Mouse (Mus musculus) embryo, embryonic 10.5 days (tissue): ENCODE results near the gene Jam3.

Source experiments
- DNase-seq: peaks from one replicate; pipeline ENCODE4 v3.0.0-alpha.2; 2015; ENCODE audit warnings: low spot score

Jam3 gene

DNA sequence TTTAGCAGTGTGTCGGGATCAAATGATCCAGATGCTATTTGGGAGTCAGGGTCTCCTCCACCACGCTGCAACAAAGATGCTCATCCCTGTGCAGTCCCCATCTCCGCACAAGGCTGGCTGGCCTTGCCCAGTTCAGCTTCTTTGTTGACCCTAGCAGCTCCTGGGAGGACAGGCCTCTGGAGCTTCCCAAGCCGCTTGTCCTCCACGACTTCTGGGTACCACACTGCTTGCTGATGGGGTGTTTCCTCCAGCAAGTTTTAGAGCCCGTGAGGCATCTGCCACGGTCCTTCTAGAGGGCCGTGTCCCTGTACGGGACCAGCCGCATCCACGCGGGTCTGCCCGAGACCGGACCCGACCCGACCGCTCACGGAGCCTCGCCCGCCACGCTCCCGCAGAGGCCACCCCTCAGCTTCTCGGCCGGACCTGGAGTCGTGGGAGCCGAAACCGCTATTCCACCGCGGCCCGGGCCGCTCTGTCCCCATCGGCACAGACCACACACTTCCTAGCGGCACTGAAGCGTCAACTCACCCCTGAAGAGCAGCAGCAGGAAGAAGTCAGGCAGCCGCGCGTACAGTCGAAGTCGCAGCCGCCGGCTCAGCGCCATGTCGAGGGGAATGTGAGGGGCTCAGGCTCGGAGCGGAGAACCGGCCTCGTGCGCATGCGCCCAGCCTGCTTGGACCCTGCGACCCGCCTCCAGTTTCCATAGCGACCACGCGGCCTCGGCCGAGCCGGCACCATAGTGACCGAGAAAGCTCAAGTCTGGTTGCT lies at the start of gene Jam3:
TSS of gene Jam3 (minus strand) at position 659 of the 768 bp plus-strand sequence.
- DNase-seq = peak; percentile 98

- no peak for DNase-seq
Measured at GRCm38 (mm10) chr9:27204201-27204600, 49.0 kb upstream of the Jam3 start.

- peak; percentile 94 for DNase-seq
Measured at GRCm38 (mm10) chr9:27203134-27203533, 47.9 kb upstream of the Jam3 start.

DNA sequence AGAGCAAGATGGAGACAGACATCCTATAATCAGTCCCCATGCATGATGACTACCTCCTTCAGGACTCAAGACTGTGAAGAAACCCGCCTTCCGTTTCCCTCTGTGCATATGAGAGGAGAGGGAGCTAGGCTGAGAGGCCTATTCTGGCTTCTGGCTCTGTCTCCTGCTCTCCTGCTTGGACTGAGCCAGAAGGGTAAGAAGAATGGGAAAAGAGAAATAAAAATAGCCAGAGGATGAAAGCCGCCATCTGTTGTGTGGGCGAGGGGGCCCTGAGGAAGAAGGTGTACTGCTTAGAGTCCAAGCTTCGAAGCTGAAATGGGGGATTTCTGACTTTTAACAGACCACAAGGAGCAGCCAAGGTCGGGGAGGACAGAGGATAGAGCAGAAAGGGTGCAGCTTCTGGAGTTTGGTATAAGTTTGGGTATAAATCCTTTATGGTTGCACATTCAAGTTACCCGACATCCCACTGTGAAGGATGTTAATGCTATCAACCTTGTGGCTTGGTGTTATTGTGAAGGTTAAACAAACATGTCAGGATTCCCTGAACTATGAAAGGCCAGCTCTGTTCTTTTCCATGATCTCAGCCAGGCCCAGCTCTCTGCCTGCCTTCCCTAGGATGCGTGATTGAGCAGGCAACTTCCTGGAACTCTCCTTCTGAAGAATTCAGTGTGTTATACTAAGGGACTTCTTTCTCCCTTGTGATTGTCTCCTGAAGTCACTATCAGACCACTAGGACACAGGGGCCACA lies 46.4 kb upstream of the Jam3 start:
- DNase-seq = peak; percentile 21

DNA sequence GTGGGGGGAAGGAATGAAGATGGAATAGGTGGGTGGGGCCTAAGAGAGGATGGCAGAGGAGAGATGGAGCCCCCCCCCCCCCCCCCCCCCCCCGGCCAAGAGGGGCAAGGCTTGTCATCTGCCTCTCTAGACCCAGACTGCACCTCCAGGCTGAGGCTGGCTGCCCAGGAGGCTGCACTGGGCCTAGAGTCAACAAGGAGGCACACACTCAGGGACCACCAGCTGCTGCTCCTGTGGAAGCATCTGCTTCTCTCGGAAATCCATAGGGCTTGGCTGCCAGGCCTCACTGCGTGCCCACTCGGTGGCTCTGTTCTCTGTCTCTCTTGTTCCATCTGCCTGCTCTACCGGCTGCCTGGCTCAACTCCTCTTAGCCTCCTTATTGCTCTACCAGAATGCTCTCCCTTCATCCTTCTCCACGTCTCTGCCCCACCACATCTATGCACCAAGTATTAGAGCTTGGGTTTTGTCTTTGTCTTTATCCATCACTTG lies 38.4 kb upstream of the Jam3 start:
- DNase-seq = no peak

DNA sequence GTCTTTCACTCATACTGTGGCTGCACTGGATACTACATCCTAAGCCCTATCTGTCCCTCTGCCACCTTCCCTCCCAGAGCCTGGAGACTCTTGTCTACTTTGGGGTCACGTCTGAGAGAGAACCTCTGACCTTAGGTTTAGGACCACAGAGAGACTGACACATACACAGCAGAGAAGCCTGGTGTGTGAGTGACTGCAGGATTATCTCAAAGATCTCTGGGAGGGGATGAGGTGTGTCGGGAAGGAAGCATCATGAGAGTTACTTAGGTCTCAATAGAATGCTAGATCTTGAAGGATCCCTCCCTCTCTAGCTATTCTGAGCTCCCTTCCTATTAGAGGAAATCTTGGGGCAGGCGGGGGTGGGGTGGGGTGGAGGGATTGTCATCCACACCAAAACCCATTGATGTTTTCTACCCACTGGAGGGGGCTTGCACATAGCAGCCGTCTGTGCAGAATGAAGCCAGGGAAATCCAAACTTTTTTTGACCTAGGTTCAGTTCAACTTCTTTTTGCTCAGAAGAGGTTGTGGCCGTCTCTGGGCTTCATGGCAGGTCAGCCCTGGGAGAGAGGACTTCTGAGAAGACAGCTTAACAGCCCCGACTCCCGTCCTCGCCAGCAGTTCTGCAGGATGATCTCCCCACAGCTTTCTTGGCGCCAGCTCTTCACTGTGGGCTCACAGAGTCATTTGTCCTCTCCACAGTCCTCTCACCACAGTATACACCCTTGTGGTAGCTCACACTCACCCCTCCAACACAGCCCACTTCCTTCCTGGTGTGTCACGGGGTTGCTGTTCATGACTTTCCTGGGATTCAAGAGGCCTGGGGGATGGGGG lies 37.8 kb upstream of the Jam3 start:
- no peak for DNase-seq

- DNase-seq = peak; percentile 89
Measured at GRCm38 (mm10) chr9:27192001-27192760, 37.0 kb upstream of the Jam3 start.

DNA sequence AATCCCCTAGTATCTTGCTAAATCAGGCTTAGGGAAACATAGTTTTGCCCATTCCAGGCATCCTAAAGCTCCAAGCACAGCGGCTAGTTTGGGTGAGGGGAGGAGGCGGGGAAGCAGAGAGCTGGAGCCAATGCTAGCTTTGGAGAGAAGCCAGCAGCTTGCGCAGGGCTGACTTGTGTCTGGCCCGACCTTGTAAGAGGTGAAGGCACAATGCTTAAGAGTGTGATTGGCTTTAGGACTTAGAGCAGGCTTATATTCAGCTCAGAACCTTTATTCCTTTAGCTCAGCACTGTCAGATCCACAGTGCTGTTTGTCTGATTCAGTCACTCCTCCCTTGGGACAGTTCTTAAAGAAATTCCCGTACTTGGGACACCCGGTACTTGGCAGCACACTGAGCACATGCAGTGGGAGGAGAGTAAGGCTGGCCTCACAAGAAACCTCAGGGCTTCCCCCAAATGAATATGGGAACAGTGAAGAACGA lies 36.3 kb upstream of the Jam3 start:
- DNase-seq = peak; percentile 40

DNA sequence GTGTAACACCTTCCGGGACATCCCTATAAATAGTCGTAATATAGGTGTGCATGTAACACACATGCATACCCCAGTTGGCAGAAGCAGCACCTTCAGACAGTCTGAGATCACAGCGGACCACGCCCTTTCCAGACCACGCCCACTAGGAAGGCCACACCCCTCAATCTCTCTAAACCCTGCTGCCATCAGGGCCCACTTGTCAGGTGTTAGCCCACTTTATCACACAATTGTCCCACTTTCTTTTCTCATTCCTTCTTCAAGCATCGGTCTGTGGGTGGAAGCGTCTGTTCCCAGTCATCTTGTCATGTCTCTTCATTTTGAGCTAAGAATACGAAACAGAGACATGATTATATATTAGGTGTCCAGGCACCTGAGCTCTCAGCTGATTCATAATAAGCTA lies 35.2 kb upstream of the Jam3 start:
- no peak for DNase-seq

DNA sequence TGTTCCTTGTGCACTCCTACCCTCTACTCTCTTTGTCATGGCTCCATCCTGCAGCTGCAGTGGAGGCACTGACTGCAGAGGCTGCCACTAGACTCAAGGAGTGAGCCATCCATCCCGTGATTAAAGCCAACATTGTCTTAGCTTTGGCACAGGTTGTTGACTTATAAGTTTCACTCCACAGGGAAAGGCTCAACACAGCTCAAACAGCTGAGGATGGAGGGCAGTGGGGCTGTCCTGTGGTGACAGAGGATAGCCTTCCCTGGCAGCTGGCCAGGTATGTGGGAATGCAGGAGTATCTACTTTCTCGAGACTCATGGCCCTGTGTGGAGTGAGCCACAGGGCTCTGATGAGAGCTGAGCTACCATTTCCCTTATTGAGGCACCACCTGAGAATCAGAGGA lies 34.1 kb upstream of the Jam3 start:
- no peak for DNase-seq

- DNase-seq = no peak
Measured at GRCm38 (mm10) chr9:27188677-27189241, 33.5 kb upstream of the Jam3 start.

- DNase-seq = peak; percentile 41
Measured at GRCm38 (mm10) chr9:27185820-27186219, 30.6 kb upstream of the Jam3 start.

DNA sequence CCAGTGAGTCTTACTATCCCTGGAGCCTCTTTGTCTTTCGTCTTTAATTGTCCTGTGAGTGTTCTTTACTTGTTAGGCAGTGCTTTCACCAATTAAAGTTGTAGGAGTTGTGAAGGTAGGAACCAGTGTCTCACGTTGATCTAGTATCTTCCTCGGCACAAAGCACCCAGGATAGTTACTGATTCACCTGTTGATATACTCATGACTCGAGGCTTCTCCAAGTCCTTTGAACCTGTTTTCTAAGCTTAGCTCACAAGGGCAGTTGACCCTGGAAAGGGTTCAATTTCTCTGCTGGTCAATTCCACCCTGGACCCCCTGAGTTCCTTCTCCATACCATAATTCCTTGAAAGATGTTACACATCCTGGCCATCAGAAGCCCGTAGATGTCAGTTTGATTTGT lies 26.9 kb upstream of the Jam3 start:
- DNase-seq = no peak

DNA sequence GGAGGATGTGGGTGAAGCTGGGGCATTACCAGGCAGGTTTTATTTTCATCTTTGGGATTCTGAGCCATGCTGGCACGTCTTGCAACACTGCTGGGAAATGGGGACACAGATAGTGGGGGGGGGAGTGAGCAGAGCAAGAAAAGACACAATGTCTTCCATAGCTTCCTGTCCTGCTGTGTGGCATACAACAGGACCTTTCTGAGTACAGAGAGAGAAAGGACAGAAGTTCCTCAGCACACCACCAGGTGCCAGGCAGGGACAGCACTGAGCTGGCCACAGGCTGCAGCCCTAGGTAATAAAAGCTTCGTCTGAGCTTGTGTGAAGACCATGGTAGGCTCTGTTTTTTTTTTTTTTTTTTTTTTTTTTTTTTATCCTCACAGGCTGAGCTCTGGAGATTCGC lies 25.3 kb upstream of the Jam3 start:
- no peak for DNase-seq

DNA sequence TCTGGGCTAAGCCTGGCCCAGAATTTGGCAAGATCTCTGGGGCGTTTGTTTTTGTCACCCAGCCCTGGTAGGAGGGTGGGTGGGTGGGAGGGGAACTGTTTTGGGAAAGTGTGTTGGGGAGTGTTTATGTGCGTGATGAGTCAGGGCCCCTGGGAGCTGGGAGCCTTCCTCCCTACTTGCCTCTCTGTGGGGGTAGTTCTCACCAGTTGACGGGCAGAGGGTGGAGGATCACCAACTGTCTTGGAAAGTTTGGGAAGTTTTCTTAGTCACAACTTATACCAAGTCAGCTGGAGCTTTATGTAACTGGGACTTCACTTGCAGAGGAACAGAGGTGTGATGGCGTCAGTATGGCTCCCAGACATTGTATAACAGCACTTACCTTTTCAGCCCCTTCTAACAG lies 23.7 kb upstream of the Jam3 start:
- no peak for DNase-seq

GRCm38 (mm10) chr9:27176154-27176553 lies 20.9 kb upstream of the Jam3 start:
- peak; percentile 90 for DNase-seq

DNA sequence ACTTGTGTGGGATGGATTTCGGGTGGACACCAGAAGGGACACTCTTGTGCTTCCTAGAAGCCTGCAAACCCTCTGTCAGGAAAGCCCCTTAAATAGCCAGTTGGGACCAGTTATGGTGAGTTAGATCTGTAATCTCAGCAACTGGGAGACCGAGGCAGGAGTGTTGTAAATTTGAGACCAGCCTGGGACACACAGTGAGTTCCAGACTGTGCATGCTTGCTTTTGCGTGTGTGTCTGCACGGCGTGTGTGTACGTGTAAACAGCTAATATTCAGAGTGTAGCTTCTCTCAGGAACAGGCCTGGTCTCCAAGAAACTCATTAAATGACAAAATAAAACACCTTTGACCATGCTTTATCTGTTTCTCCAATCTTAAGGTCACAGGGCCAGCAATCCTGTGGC lies 20.5 kb upstream of the Jam3 start:
- DNase-seq = no peak

DNA sequence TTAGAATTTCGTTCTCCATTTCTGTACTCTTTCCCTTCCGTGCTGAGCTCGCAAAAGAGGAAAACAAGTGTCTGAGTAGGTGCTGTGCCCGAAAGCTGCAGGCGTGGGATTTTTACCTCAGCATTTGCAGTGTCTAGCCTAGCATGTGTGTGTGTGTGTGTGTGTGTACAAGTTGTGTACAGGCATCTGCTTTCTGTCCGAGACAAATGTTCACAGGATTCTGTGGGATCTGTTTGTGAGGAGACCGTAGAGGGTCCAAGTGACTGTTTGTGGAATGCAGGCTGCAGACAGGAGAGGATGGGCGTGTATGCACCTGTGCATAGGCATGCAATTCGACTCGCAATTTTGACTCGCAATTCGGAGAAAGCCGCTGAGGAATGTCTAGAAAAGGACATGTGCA lies 20.0 kb upstream of the Jam3 start:
- DNase-seq = no peak

DNA sequence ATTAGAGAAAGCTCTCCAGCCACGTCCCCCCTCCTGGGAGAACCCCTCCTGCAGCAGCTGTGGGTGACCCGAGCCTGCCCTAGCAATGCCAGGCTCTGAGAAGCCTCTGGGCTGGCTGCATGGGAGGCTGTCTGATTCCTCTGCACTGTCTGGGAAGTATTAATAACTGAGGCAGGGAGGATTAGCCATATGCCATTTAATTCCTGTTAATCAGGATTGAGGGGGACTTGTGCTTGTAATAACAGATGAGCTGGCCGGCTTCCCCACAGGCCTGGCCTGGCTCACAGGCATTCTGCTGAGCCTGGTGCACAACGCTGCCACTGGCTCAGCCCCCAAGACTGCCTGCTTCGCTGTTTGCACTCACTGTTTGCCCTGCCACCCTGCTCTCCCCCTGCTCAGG lies 18.9 kb upstream of the Jam3 start:
- DNase-seq = no peak

GRCm38 (mm10) chr9:27173646-27174045 lies 18.4 kb upstream of the Jam3 start:
- no peak for DNase-seq

DNA sequence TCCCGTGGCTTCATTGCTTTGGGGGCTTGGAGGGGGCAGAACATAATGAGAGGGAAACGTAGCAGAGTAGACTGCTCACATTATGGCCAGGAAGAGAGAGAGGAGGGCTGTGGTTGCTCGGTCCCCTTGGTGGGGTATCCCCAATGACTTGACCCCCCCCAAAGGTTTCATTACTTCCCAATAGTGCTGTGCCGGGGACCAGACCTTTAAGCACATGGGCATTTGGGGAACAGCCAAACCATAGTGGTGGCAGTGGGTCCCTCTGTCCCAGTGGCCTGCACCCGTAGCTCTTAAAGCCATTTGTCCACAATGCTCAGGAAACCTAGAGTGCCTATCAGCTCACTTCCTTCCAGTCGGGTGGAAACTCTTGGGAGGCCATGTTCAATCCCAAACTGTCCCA lies 17.6 kb upstream of the Jam3 start:
- DNase-seq = no peak
